Mouse (Mus musculus) kidney, embryonic 14.5 days (tissue): ENCODE results near the gene Slc7a1. TPM values are rescaled to one million over a fixed set of nuclear protein-coding genes. Genes with fewer than 3 reads are reported as not detected.

Experiments
- ATAC-seq: fragments of 200-750 bp; cut with Nextera tagmentation; 2 replicates; pipeline ENCODE4 v1.8.0; 2017; ENCODE audit warnings: moderate number of reproducible peaks, mild to moderate bottlenecking, moderate TSS enrichment, moderate library complexity; ENCODE audit not compliant: low FRiP score, low TSS enrichment
- H3K27ac ChIP-seq: fragments of 300-500 bp; sonication (generic); 2 replicates; pipeline ENCODE4 v1.5.1; 2014; ENCODE audit warnings: low read depth, mild to moderate bottlenecking, low read length, moderate library complexity, mixed read lengths
- H3K27me3 ChIP-seq: fragments of 300-500 bp; sonication (generic); 2 replicates; pipeline ENCODE4 v1.6.1; 2014; ENCODE audit warnings: mild to moderate bottlenecking, low read length; ENCODE audit not compliant: control insufficient read depth, insufficient read depth
- H3K36me3 ChIP-seq: fragments of 300-500 bp; sonication (generic); 2 replicates; pipeline ENCODE4 v1.6.1; 2014; ENCODE audit warnings: low read length, mixed read lengths; ENCODE audit not compliant: control insufficient read depth, insufficient read depth
- H3K4me1 ChIP-seq: fragments of 300-500 bp; sonication (generic); 2 replicates; pipeline ENCODE4 v1.6.1; 2014; ENCODE audit warnings: low read length, mixed read lengths; ENCODE audit not compliant: control insufficient read depth, insufficient read depth
- H3K4me2 ChIP-seq: fragments of 300-500 bp; sonication (generic); replicated peaks from 2 replicates; pipeline ENCODE4 v1.6.1; 2014; ENCODE audit warnings: low read depth, mild to moderate bottlenecking, low read length
- H3K4me3 ChIP-seq: fragments of 300-500 bp; sonication (generic); 2 replicates; pipeline ENCODE4 v1.5.1; 2014; ENCODE audit warnings: mild to moderate bottlenecking, low read length
- H3K9ac ChIP-seq: fragments of 300-500 bp; sonication (generic); 2 replicates; pipeline ENCODE4 v1.6.1; 2014; ENCODE audit warnings: low read depth, mild to moderate bottlenecking, low read length, moderate library complexity
- H3K9me3 ChIP-seq: fragments of 300-500 bp; sonication (generic); 2 replicates; pipeline ENCODE4 v1.6.1; 2016; ENCODE audit warnings: low read length; ENCODE audit not compliant: control insufficient read depth
- WGBS: fragments of 180-500 bp; shearing (Covaris S2); extraction: QIAGEN DNeasy Blood & Tissue Kit; methylation state at CpG from one replicate; pipeline ENCODE4 v1.1.7; 2014; 5-methylcytosine and 5-hydroxymethylcytosine counted together
- polyA plus RNA-seq: library from polyadenylated mRNA; unstranded; fragments of >200 nt; fragmentation: Nextera tagmentation; extraction: Ambion mirVana; gene quantifications from 2 replicates; pipeline ENCODE4 v1.2.1, GENCODE M21; 2014

Gene Slc7a1
- polyA plus RNA-seq, 1 experiment from 2014 or later: 36.8 TPM

DNA sequence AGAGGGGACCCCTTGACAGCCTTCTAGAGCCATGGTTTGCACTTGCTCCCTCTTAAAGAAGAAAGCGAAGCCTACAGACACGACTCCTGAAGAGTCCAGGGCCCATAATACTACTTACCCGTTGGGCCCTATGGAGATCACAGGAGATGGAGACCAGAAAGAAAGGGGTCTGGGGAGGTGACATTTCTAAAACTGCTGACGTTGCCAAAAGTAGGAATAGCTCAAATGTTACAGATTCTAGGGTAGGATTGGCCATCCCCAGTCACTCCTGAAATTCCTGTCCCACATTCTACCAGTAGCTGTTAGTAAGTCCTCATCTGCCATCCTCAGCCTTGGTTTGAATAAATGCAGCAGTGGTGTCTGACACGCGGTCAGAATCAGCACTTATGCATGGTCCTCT lies 117.6 kb downstream of the Slc7a1 start:
- Histone ChIP-seq H3K9me3 (no peaks in the 10 kb centered on the region), H3K9ac (no peak overlapping the region), H3K27ac (no peak overlapping the region), H3K4me2 (no peak overlapping the region), H3K36me3 (no peaks in the 10 kb centered on the region), H3K27me3 (no peaks in the 10 kb centered on the region), H3K4me1 (no peaks in the 10 kb centered on the region), H3K4me3 (no peak overlapping the region)
- 81% methylated on average over 6 of the region's 6 CpGs for WGBS
- ATAC-seq: no peak

DNA sequence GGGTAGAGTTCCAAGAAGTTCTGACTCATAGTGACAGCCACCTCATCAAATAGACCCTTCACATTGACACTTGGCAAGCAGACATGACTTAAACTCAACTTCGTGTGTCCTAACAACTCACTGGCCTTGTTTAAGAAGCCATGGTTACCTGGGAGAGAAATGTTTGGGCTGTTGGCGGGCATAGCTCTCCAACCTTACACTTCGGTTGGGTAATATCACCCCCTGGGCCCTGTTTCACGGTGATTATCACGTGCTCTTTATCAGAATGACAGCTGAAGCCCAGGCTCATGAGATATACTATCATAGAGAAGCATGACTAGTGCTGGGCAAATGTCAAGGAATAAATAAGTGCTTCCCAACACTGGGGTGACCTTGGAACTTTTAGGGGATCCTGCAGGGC lies 119.4 kb downstream of the Slc7a1 start:
- 86% methylated on average over 5 of the region's 5 CpGs for WGBS
- Histone ChIP-seq H3K27me3 (no peaks in the 10 kb centered on the region), H3K4me2 (no peak overlapping the region), H3K4me1 (no peaks in the 10 kb centered on the region), H3K36me3 (no peaks in the 10 kb centered on the region), H3K9me3 (no peaks in the 10 kb centered on the region), H3K9ac (no peak overlapping the region), H3K4me3 (no peak overlapping the region), H3K27ac (no peak overlapping the region)
- no peak for ATAC-seq

DNA sequence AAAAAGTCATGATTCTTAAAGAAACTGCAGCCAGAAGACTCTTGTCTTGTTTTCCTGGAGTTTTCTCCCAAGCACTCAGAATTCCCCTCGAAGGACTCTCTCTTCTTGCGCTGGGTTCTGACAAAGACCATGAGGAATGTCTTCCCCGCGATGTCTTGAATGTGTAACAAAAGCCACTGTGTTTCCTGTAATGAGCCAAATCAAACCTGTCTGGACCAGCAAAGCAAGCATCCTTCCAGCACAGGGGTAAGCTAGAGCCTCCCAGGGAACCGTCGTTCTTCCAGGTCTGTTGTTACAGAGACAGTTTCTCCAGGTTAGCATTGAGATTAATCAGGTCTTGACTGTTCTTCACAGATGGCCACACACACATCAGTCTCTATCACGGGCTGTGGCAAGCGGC lies 121.5 kb downstream of the Slc7a1 start:
- no peaks in the 10 kb centered on the region for H3K27me3 ChIP-seq
- ATAC-seq: no peak
- no peak overlapping the region for H3K4me3 ChIP-seq
- no peak overlapping the region for H3K4me2 ChIP-seq
- no peaks in the 10 kb centered on the region for H3K4me1 ChIP-seq
- no peaks in the 10 kb centered on the region for H3K36me3 ChIP-seq
- no peak overlapping the region for H3K9ac ChIP-seq
- H3K9me3 ChIP-seq: no peaks in the 10 kb centered on the region
- H3K27ac ChIP-seq: no peak overlapping the region
- 73% methylated on average over 8 of the region's 8 CpGs for WGBS

Other genes starting within 250 kb of the Slc7a1 start
- gene Ubl3, start 152.9 kb upstream of the Slc7a1 start, polyA plus RNA-seq: 52.4 and 78.2 TPM in 2 replicates